Mouse (Mus musculus): ENCODE measurements at regions not wholly inside any gene's neighbourhood (a gene's known extent, or its start where the extent isn't known, plus 50 kb on each side); places are given as distances from the start of the nearest gene placed in this dataset.
A peak's percentile ranks its signal among the peaks of the same experiment; 100 is the strongest.

GRCm38 (mm10) chr16:87069294-87069693 is 284.7 kb upstream of the N6amt1 start:
- no peak for DNase-seq (ENCODE audit: low spot score)

GRCm38 (mm10) chr16:87067981-87068380 is 286.0 kb upstream of the N6amt1 start:
- DNase-seq (ENCODE audit: low spot score): no peak

- no peak for DNase-seq (ENCODE audit: low spot score)
These were observed 286.5 kb upstream of the N6amt1 start for GRCm38 (mm10) chr16:87067523-87067922.

GRCm38 (mm10) chr16:87060473-87060872 is 293.5 kb upstream of the N6amt1 start:
- no peak for DNase-seq (ENCODE audit: low spot score)

GRCm38 (mm10) chr16:87049741-87050383 is 304.1 kb upstream of the N6amt1 start:
- DNase-seq (ENCODE audit: low spot score): no peak

- DNase-seq (ENCODE audit: low spot score): no peak
These were observed 309.0 kb upstream of the N6amt1 start for GRCm38 (mm10) chr16:87044773-87045561.

- no peak for DNase-seq (ENCODE audit: low spot score)
These were observed 310.3 kb upstream of the N6amt1 start for GRCm38 (mm10) chr16:87043689-87044088.

- DNase-seq (ENCODE audit: low spot score): no peak
These were observed 313.6 kb upstream of the N6amt1 start for GRCm38 (mm10) chr16:87040366-87040765.

GRCm38 (mm10) chr16:87039861-87040260 is 314.1 kb upstream of the N6amt1 start:
- no peak for DNase-seq (ENCODE audit: low spot score)

- DNase-seq (ENCODE audit: low spot score): no peak
These were observed 316.9 kb upstream of the N6amt1 start for GRCm38 (mm10) chr16:87037061-87037460.

GRCm38 (mm10) chr16:87031836-87032235 is 322.1 kb upstream of the N6amt1 start:
- no peak for DNase-seq (ENCODE audit: low spot score)

- no peak for DNase-seq (ENCODE audit: low spot score)
These were observed 325.4 kb upstream of the N6amt1 start for GRCm38 (mm10) chr16:87028516-87029145.

- no peak for DNase-seq (ENCODE audit: low spot score)
These were observed 326.4 kb upstream of the N6amt1 start for GRCm38 (mm10) chr16:87027621-87028020.

- no peak for DNase-seq (ENCODE audit: low spot score)
These were observed 331.9 kb upstream of the N6amt1 start for GRCm38 (mm10) chr16:87022041-87022440.

GRCm38 (mm10) chr16:87017107-87017670 is 336.8 kb upstream of the N6amt1 start:
- DNase-seq (ENCODE audit: low spot score): no peak

GRCm38 (mm10) chr16:87001579-87001978 is 352.4 kb upstream of the N6amt1 start:
- DNase-seq (ENCODE audit: low spot score): no peak

GRCm38 (mm10) chr16:87001135-87001534 is 352.9 kb upstream of the N6amt1 start:
- DNase-seq (ENCODE audit: low spot score): no peak

- peak; percentile 3 for DNase-seq (ENCODE audit: low spot score)
These were observed 382.3 kb upstream of the N6amt1 start for GRCm38 (mm10) chr16:86971691-86972090.

- DNase-seq (ENCODE audit: low spot score): no peak
These were observed 404.3 kb upstream of the N6amt1 start for GRCm38 (mm10) chr16:86949681-86950080.

- DNase-seq (ENCODE audit: low spot score): no peak
These were observed 408.3 kb upstream of the N6amt1 start for GRCm38 (mm10) chr16:86945531-86946144.

GRCm38 (mm10) chr16:86945058-86945457 is 408.9 kb upstream of the N6amt1 start:
- DNase-seq (ENCODE audit: low spot score): no peak

GRCm38 (mm10) chr16:86934989-86935388 is 419.0 kb upstream of the N6amt1 start:
- DNase-seq (ENCODE audit: low spot score): no peak

Data from left cerebral cortex, adult 11 months (tissue).